31 mouse cellular contexts compared by ENCODE assay signal in genomic region chr10:117301688-117302087, GRCm38 (mm10). TPM values are rescaled to one million over a fixed set of nuclear protein-coding genes. Genes with fewer than 3 reads are reported as not detected.
A peak's percentile ranks its signal among the peaks of the same experiment; 100 is the strongest.
DNase-seq lines count a peak whose midpoint lies in the region; ATAC-seq and TF ChIP-seq lines count a peak whose summit lies in the region.
"Had no signal": no experiment of that assay in that cellular context is flagged by ENCODE, and none has a peak within 500 bp of the region (broad histone marks: within the 10 kb centered on the region; RNA-seq: fewer than 3 reads in every experiment).

No protein-coding gene starts in this region.

- H3K27ac ChIP-seq in liver, adult 2 months (replicated peaks; ENCODE audit: insufficient read depth, low read depth, low read length), result no peak overlapping the region
- no peak overlapping the region for H3K27ac ChIP-seq in liver, embryonic 12.5 days
- H3K27ac ChIP-seq: embryonic facial prominence, embryonic 13.5 days; forebrain, embryonic 13.5 days; heart, embryonic 10.5 days; hindbrain, postnatal 0 days; kidney, embryonic 15.5 days; liver, embryonic 15.5 days; neural tube, embryonic 15.5 days had no signal

- no peaks in the 10 kb centered on the region for H3K27me3 ChIP-seq in liver, adult 2 months (ENCODE audit: control insufficient read depth, insufficient read depth, low read length)
- no peaks in the 10 kb centered on the region for H3K27me3 ChIP-seq in liver, embryonic 12.5 days (replicated peaks)
- H3K27me3 ChIP-seq: CH12.LX; embryonic facial prominence, embryonic 13.5 days; forebrain, embryonic 13.5 days; kidney, embryonic 15.5 days; liver, embryonic 15.5 days; neural tube, embryonic 15.5 days had no signal

- no peak overlapping the region for H3K9ac ChIP-seq in liver, adult 2 months (ENCODE audit: low read depth, low read length)
- H3K9ac ChIP-seq in liver, embryonic 12.5 days, result no peak overlapping the region
- H3K9ac ChIP-seq: embryonic facial prominence, embryonic 13.5 days; forebrain, embryonic 13.5 days; kidney, embryonic 15.5 days; liver, embryonic 15.5 days; neural tube, embryonic 15.5 days had no signal

- ATAC-seq in liver, embryonic 12.5 days, result no peak
- peak; percentile 65 to 70; a peak in 3 of 4 replicates for ATAC-seq in hematopoietic stem cell, adult 5-6 weeks (replicated peaks in 1 of 2; ENCODE audit: insufficient read depth in 1 of 2, low FRiP score in 2 of 2, low TSS enrichment in 1 of 2, low read depth in 1 of 2, poor library complexity in 2 of 2, severe bottlenecking in 2 of 2)
- ATAC-seq: forebrain, embryonic 13.5 days; hindbrain, postnatal 0 days; intestine, postnatal 0 days had no signal

- TF ChIP-seq CTCF in liver, adult 2 months (IDR thresholded peaks at IDR 0.05; ENCODE audit: low read depth, low read length), result no peak

- H3K9me3 ChIP-seq in liver, embryonic 12.5 days (replicated peaks), result no peaks in the 10 kb centered on the region
- H3K9me3 ChIP-seq: embryonic facial prominence, embryonic 13.5 days; forebrain, embryonic 13.5 days; heart, embryonic 10.5 days; kidney, embryonic 15.5 days; liver, embryonic 15.5 days; neural tube, embryonic 15.5 days had no signal

- H3K4me2 ChIP-seq in liver, embryonic 12.5 days, result no peak overlapping the region
- H3K4me2 ChIP-seq: embryonic facial prominence, embryonic 13.5 days; forebrain, embryonic 13.5 days; kidney, embryonic 15.5 days; liver, embryonic 15.5 days; midbrain, embryonic 11.5 days; neural tube, embryonic 15.5 days had no signal

- TF ChIP-seq POLR2A in liver, adult 2 months (IDR thresholded peaks at IDR 0.05; ENCODE audit: extremely low read depth, insufficient read depth, low read length), result no peak

- H3K4me1 ChIP-seq in liver, adult 2 months (ENCODE audit: control insufficient read depth, insufficient read depth, low read length), result no peaks in the 10 kb centered on the region
- H3K4me1 ChIP-seq in liver, embryonic 12.5 days, result peaks cover 5% of the 10 kb centered on the region; the same call in 1 of the 2 replicates
- H3K4me1 ChIP-seq: embryonic facial prominence, embryonic 13.5 days; forebrain, embryonic 13.5 days; heart, embryonic 10.5 days; kidney, embryonic 15.5 days; neural tube, embryonic 15.5 days had no signal

- H3K4me3 ChIP-seq in liver, adult 2 months (ENCODE audit: insufficient read depth, low read depth, low read length), result no peak overlapping the region
- no peak overlapping the region for H3K4me3 ChIP-seq in liver, embryonic 12.5 days
- H3K4me3 ChIP-seq: embryonic facial prominence, embryonic 13.5 days; erythroblast, embryonic 14.5 days; forebrain, embryonic 13.5 days; heart, embryonic 10.5 days; kidney, embryonic 15.5 days; liver, embryonic 15.5 days; neural tube, embryonic 15.5 days had no signal

- no peaks in the 10 kb centered on the region for H3K79me2 ChIP-seq in liver, adult 2 months (ENCODE audit: control insufficient read depth, insufficient read depth, low read length)

- no peaks in the 10 kb centered on the region for H3K36me3 ChIP-seq in liver, adult 2 months (ENCODE audit: control insufficient read depth, insufficient read depth, low read length)
- no peaks in the 10 kb centered on the region for H3K36me3 ChIP-seq in liver, embryonic 12.5 days
- H3K36me3 ChIP-seq: embryonic facial prominence, embryonic 13.5 days; heart, embryonic 10.5 days; kidney, embryonic 15.5 days; liver, embryonic 15.5 days; neural tube, embryonic 15.5 days had no signal

- WGBS in liver, adult 2 months, result 75% methylated on average over 1 of the region's 1 CpGs
- WGBS in liver, embryonic 12.5 days (ENCODE audit: insufficient replicate concordance), result 51% methylated on average over 1 of the region's 1 CpGs

- peak; percentile 50 for DNase-seq in liver, adult 2 months (ENCODE audit: extremely low read depth, low read depth, low spot score)
- DNase-seq in 416B (ENCODE audit: low read depth) (peak; percentile 86), MEL-GATA-1-ER (ENCODE audit: extremely low read depth, low read depth) (peak; percentile 79)
- DNase-seq in cerebellum, adult 9-10 months, result no peak
- DNase-seq in embryo, embryonic 10.5 days (ENCODE audit: low spot score), result no peak
- DNase-seq in ovary, postnatal 14 days (ENCODE audit: low spot score), result no peak
- DNase-seq: adrenal gland, postnatal 25 days; B cell, adult 2 months; cerebellum, postnatal 10 days; embryo, embryonic 11 days; gastrocnemius, postnatal 25 days; kidney, postnatal 36 days; layer of hippocampus, postnatal 36 days; lung, postnatal 36 days; spleen, adult 18-20 months had no signal

RNA-seq across cellular contexts. Expression of gene Lyz1, which starts 9.0 kb away (rescaled TPM):
- total RNA-seq in liver, adult 2 months (2014; rRNA removed), result not detected in 2 replicates
- not detected in 2 replicates for polyA plus RNA-seq in liver, adult 2 months (2012; rRNA removed)
- polyA plus RNA-seq in liver, embryonic 12.5 days (2016; fragmentation: Nextera tagmentation; extraction: Ambion mirVana), result not detected in 2 replicates
- total RNA-seq in hematopoietic stem cell, adult 5-6 weeks (2017), result 0.44 TPM in 1 of 2 replicates, not detected in the other
- total RNA-seq: CH12.LX; midbrain, postnatal 0 days had no signal
- polyA plus RNA-seq: embryonic facial prominence, embryonic 13.5 days; erythroblast, embryonic 14.5 days; forebrain, embryonic 13.5 days; hindbrain, embryonic 11.5 days; hindbrain, postnatal 0 days; kidney, embryonic 15.5 days; limb, embryonic 11.5 days; midbrain, embryonic 11.5 days; midbrain, postnatal 0 days had no signal

RNA-seq across cellular contexts. Expression of gene Lyz2, which starts 19.6 kb away (rescaled TPM):
- total RNA-seq in liver, adult 2 months (2014; rRNA removed), result 111 and 130 TPM in 2 replicates
- 27.8 and 39.0 TPM in 2 replicates for polyA plus RNA-seq in liver, adult 2 months (2012; rRNA removed)
- 115 and 120 TPM in 2 replicates for polyA plus RNA-seq in liver, embryonic 12.5 days (2016; fragmentation: Nextera tagmentation; extraction: Ambion mirVana)
- 718 and 1,972 TPM in 2 replicates for total RNA-seq in hematopoietic stem cell, adult 5-6 weeks (2017)

Comparison
In these comparisons a context has a peak if more than half of its experiments do, and no peak if none do; other contexts are left out.
1. DNase-seq: peak in liver, adult 2 months (single experiment), 416B (single experiment) and MEL-GATA-1-ER (single experiment); none in cerebellum, adult 9-10 months (single experiment), embryo, embryonic 10.5 days (single experiment) and ovary, postnatal 14 days (single experiment).